Mouse (Mus musculus) limb, embryonic 15.5 days (tissue): ENCODE measurements at regions not wholly inside any gene's neighbourhood (a gene's known extent, or its start where the extent isn't known, plus 50 kb on each side); places are given as distances from the start of the nearest gene placed in this dataset.
"Not testable (repeated sequence)": the region's sequence is repeated elsewhere in the genome, so short reads cannot be mapped to it uniquely, and the experiment has no call there.

Source experiments
- ATAC-seq: fragments of 200-750 bp; cut with Nextera tagmentation; 2 replicates; pipeline ENCODE4 v1.8.0; 2017; ENCODE audit warnings: low read depth, moderate TSS enrichment; ENCODE audit not compliant: insufficient number of reproducible peaks, low FRiP score, low TSS enrichment
- H3K27ac ChIP-seq: fragments of 300-500 bp; sonication (generic); 2 replicates; pipeline ENCODE4 v1.5.1; 2015; ENCODE audit warnings: moderate library complexity, mild to moderate bottlenecking, inconsistent platforms
- H3K27me3 ChIP-seq: fragments of 300-500 bp; sonication (generic); 2 replicates; pipeline ENCODE4 v1.6.1; 2015; ENCODE audit warnings: inconsistent platforms
- H3K36me3 ChIP-seq: fragments of 300-500 bp; sonication (generic); 2 replicates; pipeline ENCODE4 v1.6.1; 2015; ENCODE audit warnings: inconsistent platforms
- H3K4me1 ChIP-seq: fragments of 300-500 bp; sonication (generic); 2 replicates; pipeline ENCODE4 v1.6.1; 2015; ENCODE audit warnings: inconsistent platforms
- H3K4me2 ChIP-seq: fragments of 300-500 bp; sonication (generic); 2 replicates; pipeline ENCODE4 v1.6.1; 2015; ENCODE audit warnings: mild to moderate bottlenecking, inconsistent platforms
- H3K4me3 ChIP-seq: fragments of 300-500 bp; sonication (generic); 2 replicates; pipeline ENCODE4 v1.5.1; 2015; ENCODE audit warnings: mild to moderate bottlenecking, inconsistent platforms
- H3K9ac ChIP-seq: fragments of 300-500 bp; sonication (generic); 2 replicates; pipeline ENCODE4 v1.6.1; 2015; ENCODE audit warnings: inconsistent platforms
- H3K9me3 ChIP-seq: fragments of 300-500 bp; sonication (generic); 2 replicates; pipeline ENCODE4 v1.6.1; 2016; ENCODE audit warnings: inconsistent platforms
- WGBS: fragments of 180-500 bp; shearing (Covaris S2); methylation state at CpG from one replicate; pipeline ENCODE4 v1.1.7; 2015; 5-methylcytosine and 5-hydroxymethylcytosine counted together

DNA sequence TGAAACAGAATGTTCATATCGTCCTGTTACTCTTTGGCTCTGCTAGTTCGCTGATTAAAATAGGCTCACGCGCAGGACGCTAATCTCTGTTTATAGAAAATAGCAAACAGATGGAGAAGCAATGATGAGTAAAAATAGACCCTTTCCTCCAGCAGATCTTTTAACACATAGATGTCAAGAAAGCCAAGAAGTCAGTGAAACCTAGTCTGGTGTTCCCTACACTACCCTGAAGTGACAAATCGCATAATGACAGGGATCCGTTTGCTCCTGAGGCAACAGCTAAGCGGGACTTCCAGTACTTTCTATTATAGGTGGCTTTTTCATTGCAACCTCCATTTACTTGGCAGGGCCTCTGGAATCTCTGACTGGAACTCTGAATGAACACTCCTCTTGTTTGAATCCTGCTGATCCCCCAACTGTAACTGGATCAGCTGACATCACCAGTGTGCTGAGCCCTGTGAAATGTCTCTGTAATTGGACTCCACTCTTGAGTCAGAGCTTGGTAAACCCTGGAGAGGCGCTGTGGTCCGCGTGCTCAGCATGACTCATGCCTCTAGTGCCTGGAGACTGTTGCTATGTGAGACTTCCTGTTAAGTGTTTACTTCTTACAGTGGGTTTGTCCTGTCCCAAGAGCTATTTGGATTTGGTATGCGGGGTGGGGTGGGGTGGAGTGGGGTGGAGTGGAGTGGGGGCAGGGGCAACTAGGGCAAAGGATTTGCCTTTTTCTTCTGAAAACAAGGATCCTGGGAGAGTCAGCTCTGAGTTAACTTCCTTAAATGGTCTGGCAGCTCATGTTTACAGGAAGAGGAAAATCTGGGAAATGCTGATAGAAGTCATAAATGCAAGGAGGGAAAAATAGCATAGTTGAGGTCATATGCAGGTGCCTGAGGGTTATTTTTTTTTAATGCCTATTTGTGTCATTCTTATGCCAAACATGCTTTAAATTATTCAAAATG, 162.4 kb upstream of the Akr1e1 start:
- H3K27ac ChIP-seq = peak overlapping the region; percentile 84
- peak overlapping the region; percentile 36 for H3K4me2 ChIP-seq
- peaks cover 4% of the 10 kb centered on the region; the same call in 1 of the 2 replicates for H3K4me1 ChIP-seq
- no peak overlapping the region for H3K4me3 ChIP-seq
- ATAC-seq = peak; percentile 99
- H3K36me3 ChIP-seq = no peaks in the 10 kb centered on the region
- 12% methylated on average over 12 of the region's 12 CpGs for WGBS
- H3K9ac ChIP-seq = no peak overlapping the region
- no peaks in the 10 kb centered on the region for H3K27me3 ChIP-seq
- H3K9me3 ChIP-seq = no peaks in the 10 kb centered on the region

DNA sequence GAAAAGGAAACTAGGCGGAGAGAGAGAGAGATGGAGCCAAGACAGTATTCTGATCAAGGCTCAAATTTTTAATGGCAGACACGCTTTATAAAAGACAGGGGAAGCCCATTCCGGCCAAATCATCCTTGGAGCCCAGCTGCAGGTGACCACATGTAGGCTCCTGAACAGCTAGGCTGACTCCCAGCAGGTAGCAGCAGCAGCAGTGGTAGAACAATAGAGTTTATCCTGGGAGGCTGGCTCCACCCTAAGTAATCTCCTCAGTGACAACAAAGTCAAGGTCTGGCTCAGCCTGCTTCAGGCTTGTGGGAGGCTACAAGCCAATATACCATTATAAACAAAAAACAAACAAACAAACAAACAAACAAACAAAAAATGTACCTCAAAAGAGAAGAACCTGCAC, 151.0 kb upstream of the Akr1e1 start:
- Histone ChIP-seq H3K4me3 (no peak overlapping the region), H3K27ac (no peak overlapping the region), H3K9me3 (no peaks in the 10 kb centered on the region), H3K4me2 (no peak overlapping the region), H3K27me3 (no peaks in the 10 kb centered on the region), H3K36me3 (no peaks in the 10 kb centered on the region), H3K4me1 (no peaks in the 10 kb centered on the region), H3K9ac (no peak overlapping the region)
- ATAC-seq = no peak
- 61% methylated on average over 3 of the region's 3 CpGs for WGBS

DNA sequence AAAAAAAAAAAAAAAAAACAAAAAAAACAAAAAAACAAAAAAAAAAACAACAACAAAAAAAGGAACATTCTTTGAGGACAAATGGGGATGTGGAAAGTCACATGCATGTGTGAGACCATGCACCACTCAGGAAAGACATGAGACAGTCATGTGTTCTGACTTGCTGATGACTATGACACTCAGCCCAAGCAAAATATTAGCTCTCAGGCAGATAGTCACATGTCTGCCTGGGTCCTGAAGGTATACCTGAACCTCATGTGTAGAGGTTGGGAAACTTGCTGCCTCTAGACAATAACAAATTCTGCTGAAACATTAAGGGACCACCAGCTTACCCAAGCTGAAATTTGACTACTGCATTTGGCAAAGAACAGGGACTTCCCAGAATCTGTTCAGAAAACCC, 147.6 kb upstream of the Akr1e1 start:
- Histone ChIP-seq H3K27me3 (no peaks in the 10 kb centered on the region), H3K4me3 (no peak overlapping the region)

DNA sequence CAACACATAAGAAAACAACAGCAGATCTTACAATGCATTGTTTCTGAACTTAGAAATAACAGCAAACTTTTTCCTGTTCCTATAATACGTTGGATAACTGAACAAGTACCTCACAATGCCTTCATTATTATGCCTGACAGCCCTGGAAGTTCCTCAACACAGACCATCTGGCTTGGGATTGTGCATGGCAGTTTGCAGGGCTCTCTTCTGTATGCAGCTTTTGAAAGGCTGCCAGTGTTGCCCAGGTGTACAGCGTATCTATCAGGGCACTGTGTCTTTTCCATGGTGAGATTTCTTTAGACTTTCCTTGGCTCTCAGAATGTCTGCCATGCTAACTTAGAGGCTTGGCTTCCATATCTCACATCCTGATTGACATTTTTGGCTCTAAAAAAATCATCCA, 134.0 kb upstream of the Akr1e1 start:
- Histone ChIP-seq H3K4me3 (no peak overlapping the region), H3K4me1 (no peaks in the 10 kb centered on the region), H3K36me3 (no peaks in the 10 kb centered on the region), H3K27me3 (no peaks in the 10 kb centered on the region), H3K9ac (no peak overlapping the region), H3K4me2 (no peak overlapping the region), H3K27ac (no peak overlapping the region), H3K9me3 (no peaks in the 10 kb centered on the region)
- WGBS = 49% methylated on average over 2 of the region's 2 CpGs
- no peak for ATAC-seq

More for the DNA sequence above, 147.6 kb upstream of the Akr1e1 start:
- no peak overlapping the region for H3K4me2 ChIP-seq
- no peak overlapping the region for H3K9ac ChIP-seq
- no peaks in the 10 kb centered on the region for H3K9me3 ChIP-seq
- no peak overlapping the region for H3K27ac ChIP-seq
- ATAC-seq = no peak
- H3K4me1 ChIP-seq = no peaks in the 10 kb centered on the region
- no peaks in the 10 kb centered on the region for H3K36me3 ChIP-seq

DNA sequence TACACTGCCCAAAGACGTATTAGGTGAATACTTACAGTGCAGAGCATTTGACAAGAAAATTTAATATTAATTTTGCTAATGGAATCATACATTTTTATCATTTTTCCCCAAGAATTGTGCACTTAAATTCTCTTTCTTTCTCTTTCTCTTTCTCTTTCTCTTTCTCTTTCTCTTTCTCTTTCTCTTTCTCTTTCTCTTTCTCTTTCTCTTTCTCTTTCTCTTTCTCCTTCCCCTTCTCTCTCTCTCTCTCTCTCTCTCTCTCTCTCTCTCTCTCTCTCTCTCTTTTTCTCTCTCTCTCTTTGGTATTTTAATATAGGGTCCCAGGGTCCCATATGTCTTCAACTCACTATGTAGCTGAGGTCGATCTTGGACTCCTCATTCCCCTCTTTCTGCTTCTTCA, 107.3 kb upstream of the Akr1e1 start:
- not testable (repeated sequence) for H3K4me3 ChIP-seq, H3K36me3 ChIP-seq, H3K4me1 ChIP-seq, H3K4me2 ChIP-seq, H3K27me3 ChIP-seq, ATAC-seq, H3K27ac ChIP-seq, H3K9ac ChIP-seq, H3K9me3 ChIP-seq
- WGBS = 81% methylated on average over 2 of the region's 2 CpGs

DNA sequence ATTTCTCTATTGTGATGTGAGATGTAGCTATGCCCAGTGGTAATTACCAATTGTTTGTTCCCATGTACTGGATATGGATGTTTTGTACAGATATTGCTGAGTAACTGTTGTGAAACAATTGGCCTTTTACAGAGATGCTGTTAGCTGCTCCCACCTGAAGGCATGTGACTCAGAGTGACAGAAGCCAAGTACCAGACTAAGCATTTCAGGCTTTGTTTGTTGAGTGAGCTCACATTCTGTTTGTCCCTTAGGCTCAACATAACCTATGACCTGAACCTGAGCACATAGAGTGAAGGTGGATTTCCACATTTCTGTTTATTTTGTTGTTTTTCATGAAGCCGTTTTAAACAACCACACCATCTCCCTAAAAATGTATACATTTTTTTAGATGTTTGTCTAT, 105.8 kb upstream of the Akr1e1 start:
- Histone ChIP-seq H3K36me3 (no peaks in the 10 kb centered on the region), H3K4me2 (no peak overlapping the region), H3K27ac (no peak overlapping the region), H3K9me3 (no peaks in the 10 kb centered on the region), H3K9ac (no peak overlapping the region), H3K4me1 (no peaks in the 10 kb centered on the region), H3K4me3 (no peak overlapping the region), H3K27me3 (no peaks in the 10 kb centered on the region)
- ATAC-seq = no peak
- WGBS = 84% methylated on average over 1 of the region's 1 CpGs

DNA sequence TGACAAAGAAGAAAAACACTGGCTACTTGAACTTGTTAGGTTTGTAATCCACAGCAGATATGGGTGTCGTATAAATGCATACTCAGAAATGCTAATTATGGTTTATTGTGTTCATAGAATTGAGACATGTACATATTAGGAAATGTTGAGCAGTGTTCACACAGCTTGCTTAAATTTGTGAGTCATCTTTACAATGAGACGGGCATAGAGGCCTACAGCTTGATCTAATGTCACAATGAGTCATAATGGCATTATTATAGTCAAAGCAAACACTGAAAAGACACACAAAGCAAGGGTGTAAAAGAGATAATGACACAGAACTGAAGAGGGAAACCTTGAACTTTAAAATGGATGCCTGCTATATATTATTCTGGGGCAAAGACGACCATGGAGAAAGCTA, 103.7 kb upstream of the Akr1e1 start:
- Histone ChIP-seq H3K27me3 (no peaks in the 10 kb centered on the region), H3K9ac (no peak overlapping the region), H3K36me3 (no peaks in the 10 kb centered on the region), H3K4me3 (no peak overlapping the region), H3K27ac (no peak overlapping the region), H3K4me2 (no peak overlapping the region), H3K9me3 (no peaks in the 10 kb centered on the region), H3K4me1 (no peaks in the 10 kb centered on the region)
- 71% methylated on average over 3 of the region's 3 CpGs for WGBS
- ATAC-seq = no peak

DNA sequence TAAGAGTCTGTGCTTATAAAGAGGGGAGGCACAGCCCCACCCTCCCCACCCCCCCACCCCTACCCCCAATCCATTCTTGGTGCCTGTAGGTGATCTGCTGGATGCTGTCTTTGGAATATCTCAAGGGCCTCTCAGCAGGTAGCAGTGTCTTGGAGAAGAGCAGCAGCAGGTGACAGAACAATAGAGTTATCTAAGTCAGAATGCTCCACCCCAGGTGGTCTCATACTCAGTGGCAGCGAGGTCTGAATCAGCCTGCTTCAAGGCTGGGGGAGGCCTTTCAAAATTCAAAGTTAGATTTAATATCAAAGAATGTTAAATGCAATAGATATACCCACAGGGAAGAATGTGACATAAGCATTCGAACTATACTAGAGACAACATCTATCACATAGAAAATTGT, 90.6 kb upstream of the Akr1e1 start:
- H3K9me3 ChIP-seq, ATAC-seq, H3K27me3 ChIP-seq, H3K36me3 ChIP-seq, H3K9ac ChIP-seq, H3K4me3 ChIP-seq, H3K4me1 ChIP-seq, H3K4me2 ChIP-seq, H3K27ac ChIP-seq: not testable (repeated sequence)
- 68% methylated on average over 2 of the region's 2 CpGs for WGBS

DNA sequence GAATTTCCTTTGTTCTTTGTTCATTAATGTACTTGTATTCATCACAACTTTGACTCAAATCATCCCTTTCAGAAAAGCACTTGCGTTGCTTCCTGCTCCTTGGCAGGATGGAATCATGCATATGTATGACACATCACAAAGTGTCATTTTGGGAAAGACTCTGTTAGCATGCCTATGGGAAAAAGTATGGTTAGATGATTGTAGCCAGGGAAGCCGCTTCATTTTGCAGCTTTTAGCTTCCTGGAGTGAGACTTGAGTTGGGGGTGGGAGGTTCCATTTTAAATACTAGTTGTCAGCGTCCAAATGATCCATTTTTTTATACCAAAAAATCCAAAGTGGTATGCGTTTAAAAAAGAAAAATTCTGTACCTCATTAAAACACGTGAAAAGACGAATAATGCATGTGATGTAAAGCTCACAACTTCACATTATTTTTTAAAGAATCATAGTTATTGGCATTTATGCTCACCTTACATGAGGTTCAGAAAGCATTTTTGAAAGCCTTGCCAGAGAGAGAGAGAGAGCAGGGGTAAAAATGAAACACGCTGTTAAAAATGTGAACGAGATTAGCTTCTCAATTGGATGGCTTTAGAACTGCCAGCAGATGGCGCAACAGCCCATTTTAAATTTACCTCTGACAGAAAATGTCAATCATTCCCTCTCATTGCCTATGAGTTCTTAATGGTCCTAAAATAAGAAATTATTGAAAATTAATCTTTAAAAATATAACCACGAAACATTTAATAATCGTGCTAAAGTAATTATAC, 57.6 kb upstream of the Akr1e1 start:
- Histone ChIP-seq H3K4me2 (no peak overlapping the region), H3K27ac (no peak overlapping the region), H3K4me1 (no peaks in the 10 kb centered on the region), H3K4me3 (no peak overlapping the region), H3K9ac (no peak overlapping the region), H3K9me3 (no peaks in the 10 kb centered on the region), H3K27me3 (no peaks in the 10 kb centered on the region), H3K36me3 (no peaks in the 10 kb centered on the region)
- WGBS = 30% methylated on average over 11 of the region's 11 CpGs
- ATAC-seq = no peak

DNA sequence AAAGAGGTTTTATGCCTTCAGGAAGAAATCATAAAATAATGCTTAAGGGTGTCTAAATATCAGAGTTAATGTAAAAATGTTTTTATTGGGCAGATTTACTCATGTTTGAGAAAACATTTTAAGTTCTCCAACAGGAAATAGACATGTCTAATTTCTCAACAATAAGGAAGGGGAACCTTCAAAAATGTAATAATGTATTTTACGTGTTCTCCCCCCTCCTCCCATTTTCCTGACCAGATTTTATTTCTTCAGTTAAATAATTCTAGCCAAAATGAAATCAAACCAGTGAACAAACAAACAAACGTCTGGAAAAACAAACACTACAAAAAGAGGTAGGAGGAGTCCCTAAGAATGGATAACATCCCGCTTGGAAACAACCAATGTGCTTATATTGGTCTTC, 54.4 kb upstream of the Akr1e1 start:
- no peak overlapping the region for H3K4me3 ChIP-seq
- no peaks in the 10 kb centered on the region for H3K9me3 ChIP-seq
- no peaks in the 10 kb centered on the region for H3K27me3 ChIP-seq
- H3K36me3 ChIP-seq = no peaks in the 10 kb centered on the region
- no peaks in the 10 kb centered on the region for H3K4me1 ChIP-seq
- 52% methylated on average over 3 of the region's 3 CpGs for WGBS
- no peak overlapping the region for H3K4me2 ChIP-seq
- ATAC-seq = no peak
- no peak overlapping the region for H3K9ac ChIP-seq
- H3K27ac ChIP-seq = no peak overlapping the region

DNA sequence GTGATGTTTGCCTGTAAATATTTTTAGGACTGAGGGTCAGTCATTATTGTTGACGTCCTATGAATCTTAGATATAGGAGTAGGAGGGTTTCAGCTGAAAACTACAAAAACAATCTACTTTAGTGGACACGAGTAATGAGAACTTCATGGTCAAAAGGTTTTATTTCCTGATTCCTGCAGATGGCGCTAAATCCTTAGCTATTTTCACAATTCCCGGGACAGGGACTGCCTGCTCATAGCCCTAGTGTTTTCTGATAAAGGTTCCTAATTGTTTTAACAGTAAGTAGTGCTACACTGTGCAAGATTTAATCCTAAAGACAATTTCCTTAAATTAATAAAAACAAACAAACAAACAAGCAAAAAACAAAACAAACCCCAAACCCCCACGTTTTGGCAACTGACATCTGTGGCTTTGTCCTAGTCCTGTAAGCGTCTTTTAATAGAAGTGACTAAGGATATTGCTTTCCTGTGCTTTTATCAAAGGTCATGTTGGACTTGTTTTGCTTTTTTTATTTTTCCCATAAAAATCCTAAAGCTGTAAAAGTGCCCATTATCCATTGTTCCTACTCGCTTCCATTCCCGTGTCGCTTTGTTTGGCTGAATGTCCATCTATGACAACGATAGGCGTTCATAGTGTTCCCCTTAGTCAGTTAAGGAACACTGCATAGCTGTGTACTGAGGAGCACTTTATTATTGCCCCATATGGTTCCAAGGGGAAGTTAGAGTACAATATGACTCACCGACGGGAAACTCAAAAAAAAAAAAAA, 53.5 kb upstream of the Akr1e1 start:
- H3K4me2 ChIP-seq = peak overlapping the region; percentile 27
- H3K36me3 ChIP-seq = no peaks in the 10 kb centered on the region
- no peak overlapping the region for H3K27ac ChIP-seq
- H3K9me3 ChIP-seq = no peaks in the 10 kb centered on the region
- H3K9ac ChIP-seq = no peak overlapping the region
- 25% methylated on average over 13 of the region's 13 CpGs for WGBS
- ATAC-seq = peak; percentile 72; the same call in 1 of the 2 replicates
- H3K4me1 ChIP-seq = no peaks in the 10 kb centered on the region
- no peaks in the 10 kb centered on the region for H3K27me3 ChIP-seq
- peak overlapping the region; percentile 12; the same call in 1 of the 2 replicates for H3K4me3 ChIP-seq
